Mouse (Mus musculus) testis, postnatal 14 days (tissue): ENCODE data around the gene Ehd1.
"Not testable (repeated sequence)": the region's sequence is repeated elsewhere in the genome, so short reads cannot be mapped to it uniquely, and the experiment has no call there.

ENCODE experiments used
- DNase-seq: peaks from one replicate; pipeline ENCODE4 v3.0.0; 2021; ENCODE audit warnings: low spot score

Gene Ehd1

DNA sequence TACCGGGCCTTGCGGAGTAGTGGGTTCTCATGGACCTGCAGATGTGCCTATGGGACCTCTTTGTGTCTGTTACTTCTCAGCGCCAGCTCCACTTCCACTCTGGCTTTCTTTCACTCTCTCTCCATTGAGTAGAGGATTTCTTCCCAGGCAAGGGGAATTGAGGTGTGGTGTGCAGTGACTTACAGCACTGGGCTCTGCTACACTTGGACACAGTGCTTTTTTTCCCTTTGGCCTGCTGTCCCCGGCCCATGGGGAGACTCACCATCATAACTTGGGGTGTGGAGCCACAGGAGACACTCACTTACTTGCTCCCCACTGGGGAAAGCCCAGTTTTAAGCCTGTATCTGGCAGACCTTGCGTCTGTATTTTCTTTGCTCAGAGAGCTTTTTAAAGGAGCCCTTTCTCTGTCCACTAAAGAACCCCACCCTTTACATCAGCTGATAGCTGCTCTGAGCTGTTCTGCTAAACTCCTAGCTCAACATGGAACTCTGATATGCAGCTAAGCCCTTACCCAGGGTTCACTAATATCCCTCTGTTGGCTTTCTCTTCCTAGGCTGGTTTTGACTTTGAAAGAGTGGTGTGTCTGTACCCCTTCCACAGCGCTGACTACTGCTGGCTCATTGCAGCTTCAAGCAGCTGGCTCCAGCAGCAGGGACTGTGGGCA lies 3.1 kb downstream of the Ehd1 start:
- no peak for DNase-seq

DNA sequence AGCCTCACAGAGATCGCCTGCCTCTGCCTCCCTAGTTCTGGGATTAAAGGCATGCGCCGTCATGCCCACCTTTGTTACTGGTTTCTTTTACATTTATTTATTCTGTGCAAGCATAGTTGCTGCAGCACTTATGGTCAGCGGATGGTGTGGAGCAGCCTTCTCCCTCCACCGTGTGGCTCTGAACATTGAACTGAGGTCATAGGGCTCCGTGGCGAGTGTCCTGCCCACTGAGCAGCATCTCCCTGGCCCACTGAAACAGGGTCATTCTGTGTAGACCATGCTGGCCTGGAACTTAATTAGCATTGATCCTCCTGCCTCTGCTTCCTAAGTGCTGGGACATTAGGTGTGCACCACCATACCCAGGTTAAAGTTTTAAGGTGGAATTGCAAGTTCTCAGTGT lies 4.0 kb downstream of the Ehd1 start:
- no peak for DNase-seq

DNA sequence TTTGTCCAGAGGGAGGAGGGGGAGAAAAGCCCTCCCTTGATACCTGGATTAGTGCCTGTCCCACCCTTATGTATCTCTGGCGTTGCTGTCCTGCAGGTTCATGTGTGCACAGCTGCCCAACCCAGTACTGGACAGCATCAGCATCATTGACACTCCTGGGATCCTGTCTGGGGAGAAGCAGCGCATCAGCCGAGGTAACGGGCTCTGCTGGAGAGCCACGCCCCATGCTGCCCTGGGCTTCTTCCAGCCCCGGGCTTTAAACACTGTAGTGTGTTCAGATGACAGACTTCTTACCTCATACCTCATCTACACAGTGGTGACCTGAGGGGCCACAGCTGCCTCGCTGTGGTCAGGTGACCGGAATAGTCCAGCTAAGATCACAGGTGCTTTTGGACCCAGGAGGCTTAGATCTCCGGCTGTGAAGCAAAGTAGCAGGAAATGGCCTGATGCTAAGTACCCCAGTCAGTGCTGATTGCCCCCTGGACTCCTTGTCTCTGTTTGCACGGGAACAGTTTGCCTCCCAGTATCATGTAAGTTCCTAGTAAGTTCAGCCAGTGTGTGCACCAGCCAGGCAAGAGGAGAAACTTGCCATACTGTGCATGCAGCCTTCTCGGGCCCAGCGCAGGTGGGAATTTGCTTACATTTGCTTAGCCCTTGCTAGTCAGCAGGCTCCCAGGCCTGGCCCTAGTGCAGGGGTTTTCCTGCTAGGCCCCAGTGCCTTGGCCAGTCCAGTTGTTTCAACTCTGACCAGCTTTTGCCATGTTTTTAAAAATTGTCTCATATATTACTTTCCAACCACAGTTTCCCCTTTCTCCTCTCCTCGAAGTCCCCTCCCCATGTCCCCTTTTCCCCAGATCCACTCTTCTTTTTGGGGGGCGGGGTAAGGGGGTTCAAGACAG lies 4.8 kb downstream of the Ehd1 start:
- no peak for DNase-seq

DNA sequence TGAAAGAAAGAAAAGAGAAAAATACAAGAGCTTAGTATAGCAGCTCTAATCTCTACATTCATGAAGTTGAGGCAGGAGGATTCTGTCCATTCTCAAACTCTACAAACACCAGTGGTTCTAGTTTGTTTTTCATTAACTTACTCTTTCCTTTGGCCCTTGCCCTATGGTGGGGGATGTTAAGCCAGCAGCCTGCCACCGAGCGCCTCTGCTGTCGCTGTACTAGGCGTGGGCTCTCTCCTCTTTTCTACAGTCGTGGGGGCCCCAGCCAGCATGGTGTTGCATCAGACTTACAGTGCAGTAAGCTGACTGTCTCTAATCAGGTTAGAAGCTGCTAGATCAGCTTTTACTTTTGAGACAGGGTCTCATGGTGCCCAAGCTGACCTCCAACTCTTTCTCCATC lies 6.5 kb downstream of the Ehd1 start:
- DNase-seq, result no peak

DNA sequence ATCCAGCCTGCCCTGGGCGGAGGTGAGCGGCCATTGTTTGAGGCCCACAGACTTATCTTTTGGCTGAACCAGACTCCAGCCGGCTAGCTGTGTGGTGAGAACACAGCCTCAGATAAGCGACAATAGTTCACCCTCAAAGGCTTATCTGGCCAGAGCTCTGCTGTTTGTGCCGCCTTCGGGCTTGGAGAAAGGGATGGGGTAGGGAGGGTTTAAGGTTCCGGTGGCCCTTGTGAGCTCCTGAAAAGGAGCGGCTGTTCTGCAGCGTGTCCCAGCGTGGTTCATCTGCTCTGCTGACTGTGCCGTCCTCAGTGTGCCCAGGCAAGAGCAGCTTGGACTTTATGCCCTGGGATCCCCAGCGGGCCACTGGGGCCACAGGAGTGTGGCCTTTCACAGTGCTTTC lies 8.0 kb downstream of the Ehd1 start:
- DNase-seq, result no peak

DNA sequence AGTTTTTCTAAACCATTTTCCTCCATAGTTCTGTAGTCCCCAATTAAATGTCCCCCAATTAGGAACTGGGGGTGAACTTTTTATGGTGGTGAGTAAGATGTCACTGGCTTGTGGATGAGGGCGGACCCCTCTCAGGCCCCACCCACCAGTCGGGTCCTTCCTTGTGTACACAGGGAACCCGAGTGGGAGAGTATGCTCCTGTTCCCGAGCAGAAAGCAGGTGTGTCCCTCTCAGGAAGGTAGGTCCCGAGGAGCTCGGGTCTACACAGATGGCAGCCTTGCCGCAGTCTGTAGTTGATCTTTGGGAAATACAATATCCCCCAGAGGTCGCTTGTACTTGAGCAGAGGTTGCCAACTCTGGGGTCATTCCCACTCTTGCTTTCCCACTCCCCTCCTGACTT lies 8.7 kb downstream of the Ehd1 start:
- no peak for DNase-seq

DNA sequence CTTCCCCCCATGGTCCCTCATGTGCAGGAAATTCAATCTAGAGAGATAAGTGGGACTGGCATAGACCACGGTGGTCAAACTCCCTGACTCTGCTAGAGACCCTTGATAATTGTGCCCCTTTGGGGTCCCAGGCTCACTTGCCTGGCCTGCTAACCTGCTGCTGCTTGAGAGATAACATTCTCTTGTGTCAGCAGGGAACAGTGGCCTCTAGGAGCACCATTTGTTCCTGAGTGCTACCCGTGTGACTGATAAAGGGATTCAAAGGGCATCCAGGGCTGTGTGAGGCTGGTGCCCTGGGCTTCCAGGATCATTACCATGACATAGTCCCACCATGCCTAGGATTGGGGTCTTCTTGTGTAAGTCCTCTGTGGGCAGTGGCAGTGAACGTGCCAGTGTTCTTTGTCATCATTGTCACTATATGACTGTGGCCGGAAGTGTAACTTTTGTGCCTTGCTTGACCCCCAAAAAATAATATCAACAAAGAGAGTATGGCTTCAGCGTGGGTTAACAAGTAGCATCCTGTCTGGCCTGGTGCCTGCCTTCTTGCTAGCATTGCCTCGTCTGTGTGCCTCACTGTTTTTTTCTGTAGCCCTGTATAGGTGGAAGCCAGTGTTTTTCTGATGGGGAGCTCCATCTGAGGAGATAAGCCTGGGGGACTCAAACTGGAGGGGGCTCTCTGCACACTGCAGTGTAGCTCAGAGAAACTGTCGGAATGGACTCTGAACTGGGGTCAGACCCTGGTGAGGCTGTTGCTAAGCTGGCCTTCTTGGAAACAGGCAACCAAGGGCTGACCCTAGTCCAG lies 9.3 kb downstream of the Ehd1 start:
- no peak for DNase-seq

DNA sequence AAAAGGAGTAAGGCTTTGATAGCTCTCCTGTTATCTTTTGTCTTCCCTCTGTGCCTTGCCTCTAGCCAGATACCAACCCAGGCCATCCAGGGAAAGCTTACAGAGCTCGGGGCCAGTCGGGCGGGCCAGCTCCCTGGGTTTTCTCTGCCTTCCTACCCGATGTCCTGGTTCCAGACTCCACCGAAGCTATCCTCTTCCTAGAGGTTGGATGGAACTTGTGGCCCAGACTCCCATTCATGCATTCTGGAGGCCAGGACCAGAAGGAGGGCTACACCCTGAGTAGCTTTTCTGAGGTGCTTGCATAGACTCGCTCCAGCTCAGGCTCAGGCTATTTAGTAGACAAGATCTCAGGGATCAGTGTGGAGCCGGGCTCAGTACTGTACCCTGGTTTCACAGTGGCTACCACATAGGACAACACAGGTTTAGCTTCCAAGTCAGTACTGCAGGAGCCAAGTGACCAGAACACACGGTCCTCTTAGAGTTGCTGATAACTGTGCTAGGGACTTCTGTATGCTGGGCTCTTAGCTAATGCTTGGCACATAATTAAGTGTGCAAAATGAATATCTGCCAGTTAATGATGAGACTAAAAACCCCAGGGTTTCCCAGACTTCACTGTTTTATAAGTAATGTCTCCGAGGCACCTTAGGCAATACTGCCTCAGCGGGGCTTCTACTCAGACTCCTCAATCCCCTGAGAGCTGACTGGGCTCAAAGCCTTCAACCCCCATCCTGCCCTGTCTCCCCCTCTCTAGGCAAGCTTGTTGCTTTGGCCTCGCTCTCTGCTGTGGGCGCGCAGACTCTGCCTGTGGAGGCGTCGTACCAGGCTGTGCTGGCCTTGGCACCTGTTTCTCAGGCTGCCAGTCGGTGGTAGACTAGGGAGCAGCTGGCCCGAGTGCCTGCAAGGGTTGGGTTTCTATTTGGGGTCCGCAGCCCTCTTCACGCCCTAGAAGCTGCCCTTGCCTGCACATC lies 10.2 kb downstream of the Ehd1 start:
- DNase-seq, result no peak

DNA sequence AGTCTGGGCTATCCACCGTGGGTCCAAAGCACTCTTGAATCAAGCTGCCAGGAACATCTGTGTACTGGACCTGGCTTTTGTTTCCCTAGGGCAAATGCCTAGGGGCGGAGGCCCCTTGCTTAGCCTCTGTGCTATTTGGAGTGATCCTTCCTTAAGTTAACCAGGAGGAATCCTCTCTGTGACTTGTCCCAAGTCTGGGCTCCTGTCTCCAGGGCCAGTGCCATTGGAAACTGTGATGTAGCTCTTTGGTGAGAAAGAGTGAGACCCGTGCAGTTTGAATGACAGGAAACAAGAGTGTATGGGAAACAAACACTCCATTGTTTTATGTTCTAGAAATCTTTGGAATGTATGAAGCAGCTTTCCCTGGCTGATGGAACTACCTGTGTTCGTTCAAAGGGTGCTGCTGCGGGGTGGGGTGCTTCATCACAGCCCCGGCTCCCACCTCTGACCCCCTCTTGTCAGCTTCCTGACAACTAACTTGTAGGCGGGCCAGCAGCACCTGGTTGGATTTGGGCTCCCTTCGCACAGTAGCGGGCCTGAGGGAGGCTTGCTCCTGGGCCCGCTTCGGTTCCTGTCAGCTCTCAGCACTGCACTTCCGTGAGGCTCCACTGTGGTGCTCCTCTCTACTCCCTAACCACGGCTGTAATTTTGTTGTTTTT lies 11.8 kb downstream of the Ehd1 start:
- DNase-seq, result no peak

DNA sequence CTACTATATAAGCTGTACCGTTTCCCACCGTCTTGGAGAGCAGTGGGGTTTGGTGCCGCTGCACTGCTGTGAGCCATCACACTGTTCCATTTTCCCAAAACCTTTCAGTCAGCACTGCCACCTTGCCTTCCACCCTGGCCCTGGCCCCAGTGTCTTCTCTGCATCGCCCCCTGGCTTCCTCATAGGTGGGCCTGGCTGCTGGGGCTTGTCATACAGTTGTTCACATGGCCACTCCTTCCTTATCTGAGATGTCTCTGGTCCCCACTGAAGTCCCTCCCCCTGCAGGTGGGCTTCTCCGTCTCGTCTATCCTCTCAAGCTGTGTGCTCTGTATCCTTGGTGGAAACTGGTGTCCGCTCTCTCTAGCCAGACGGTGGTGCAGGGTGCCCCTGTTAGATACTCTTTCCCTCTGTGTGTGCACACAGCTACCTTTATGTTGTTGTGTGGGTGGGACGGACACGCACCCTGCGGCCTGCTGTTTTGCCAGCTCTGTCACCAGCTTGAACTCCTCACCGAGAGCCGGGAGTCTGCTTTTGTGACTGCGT lies 13.2 kb downstream of the Ehd1 start:
- DNase-seq, result no peak

DNA sequence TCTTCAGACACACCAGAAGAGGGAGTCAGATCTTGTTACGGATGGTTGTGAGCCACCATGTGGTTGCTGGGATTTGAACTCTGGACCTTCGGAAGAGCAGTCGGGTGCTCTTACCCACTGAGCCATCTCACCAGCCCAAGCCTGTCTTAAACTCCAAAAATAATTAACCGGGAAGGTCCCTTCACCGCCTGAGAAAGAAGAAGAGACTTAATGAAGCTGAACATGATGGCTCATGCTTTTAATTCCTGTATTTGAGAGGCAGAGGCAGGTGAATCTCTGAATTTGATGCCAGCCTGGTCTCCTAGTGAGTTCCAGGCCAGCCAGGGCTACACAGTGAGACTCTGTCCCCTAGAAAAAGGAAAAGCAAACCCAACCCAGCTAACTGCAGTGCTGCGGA lies 14.2 kb downstream of the Ehd1 start:
- not testable (repeated sequence) for DNase-seq

DNA sequence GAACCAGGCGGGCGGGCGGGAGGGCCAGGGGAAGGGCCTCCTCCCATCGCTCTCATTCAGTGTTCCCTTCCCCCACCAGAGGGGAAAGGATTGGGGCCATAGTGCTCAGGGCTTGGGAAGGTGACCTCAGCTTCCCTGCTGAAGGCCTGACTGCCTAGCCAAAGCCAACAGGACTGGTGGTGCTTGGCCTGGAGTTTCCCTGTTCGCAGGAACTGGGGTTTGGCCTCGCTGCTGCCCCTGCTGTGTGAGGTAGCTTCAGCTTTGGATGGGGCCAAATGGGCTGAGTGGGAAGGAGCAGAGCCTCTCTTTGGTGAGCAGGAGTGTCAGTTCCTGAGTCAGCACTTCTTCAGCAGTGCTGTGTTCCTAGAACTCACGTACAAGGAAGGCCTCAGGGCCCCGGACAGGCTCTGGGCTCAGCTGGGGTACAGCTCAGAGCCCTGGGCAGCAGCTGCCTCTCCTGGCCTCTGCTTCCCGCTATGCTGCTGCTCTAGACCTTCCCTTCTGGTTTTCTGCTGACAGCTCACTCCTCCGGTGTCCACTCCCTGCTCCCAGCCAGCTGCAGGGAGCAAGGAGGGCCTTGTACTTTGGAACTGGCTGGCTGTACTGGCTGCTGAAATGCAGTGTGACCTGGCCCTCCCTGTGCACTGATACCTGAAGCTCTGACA lies 14.7 kb downstream of the Ehd1 start:
- no peak for DNase-seq

DNA sequence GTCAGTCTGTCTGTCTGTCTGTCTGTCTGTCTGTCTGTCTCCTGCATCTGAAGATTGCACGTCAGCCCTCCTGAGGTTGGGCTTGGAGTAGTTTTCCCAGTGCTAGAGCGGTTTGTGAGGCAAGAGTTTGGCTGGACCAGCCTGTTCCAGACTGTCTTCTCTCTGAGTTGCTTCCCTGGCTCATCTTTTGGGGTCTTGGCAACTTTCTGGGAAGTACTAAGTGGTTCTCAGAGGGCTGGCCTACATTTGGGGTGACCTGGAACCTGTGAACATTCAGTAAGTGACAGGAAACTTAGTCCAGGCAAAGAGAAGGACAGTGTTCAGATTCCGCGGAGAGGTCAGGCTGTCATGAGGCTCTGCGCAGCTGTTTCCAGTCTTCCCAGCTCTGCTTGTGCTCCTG lies 15.7 kb downstream of the Ehd1 start:
- DNase-seq, result no peak

DNA sequence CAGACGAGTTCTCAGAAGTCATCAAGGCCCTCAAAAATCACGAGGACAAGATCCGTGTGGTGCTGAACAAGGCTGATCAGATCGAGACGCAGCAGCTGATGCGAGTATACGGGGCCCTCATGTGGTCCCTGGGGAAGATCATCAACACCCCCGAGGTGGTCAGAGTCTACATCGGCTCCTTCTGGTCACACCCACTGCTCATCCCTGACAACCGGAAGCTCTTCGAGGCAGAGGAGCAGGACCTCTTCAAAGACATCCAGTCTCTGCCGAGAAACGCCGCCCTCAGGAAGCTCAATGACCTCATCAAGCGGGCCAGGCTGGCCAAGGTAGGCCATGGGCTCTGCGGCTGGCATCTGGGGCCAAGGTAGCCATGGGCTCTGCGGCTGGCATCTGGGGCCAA lies 17.8 kb downstream of the Ehd1 start:
- no peak for DNase-seq

DNA sequence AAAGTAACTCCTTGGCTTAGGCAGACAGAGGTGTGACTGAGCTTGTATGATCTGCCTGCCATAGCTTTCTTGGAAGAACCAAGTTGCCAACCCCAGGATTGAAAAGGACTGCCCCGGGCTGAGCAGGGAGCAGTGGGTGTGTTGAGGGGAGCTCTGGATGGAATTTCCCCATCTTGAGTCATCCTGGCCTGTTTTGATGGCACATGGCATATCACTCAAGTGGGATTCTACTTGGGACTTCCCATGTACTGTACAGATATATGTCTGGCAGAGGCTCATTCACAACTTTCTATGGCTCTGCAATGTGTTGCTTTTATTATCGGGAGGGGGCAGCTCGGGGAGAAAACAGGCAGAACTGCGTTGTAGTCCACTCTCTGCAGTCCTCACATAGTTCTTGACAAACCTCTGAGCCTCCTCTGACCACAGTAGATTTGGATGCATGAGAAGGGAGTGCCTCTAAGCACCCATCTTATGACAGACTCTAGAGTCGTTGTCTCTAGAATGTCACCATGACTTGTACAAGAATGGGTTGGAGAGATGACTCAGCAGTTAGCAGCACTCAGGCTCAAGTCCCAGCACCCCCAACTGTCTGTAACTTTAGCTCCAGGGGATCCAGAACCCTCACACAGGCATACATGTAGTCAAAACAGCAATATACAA lies 20.2 kb downstream of the Ehd1 start:
- DNase-seq, result no peak

DNA sequence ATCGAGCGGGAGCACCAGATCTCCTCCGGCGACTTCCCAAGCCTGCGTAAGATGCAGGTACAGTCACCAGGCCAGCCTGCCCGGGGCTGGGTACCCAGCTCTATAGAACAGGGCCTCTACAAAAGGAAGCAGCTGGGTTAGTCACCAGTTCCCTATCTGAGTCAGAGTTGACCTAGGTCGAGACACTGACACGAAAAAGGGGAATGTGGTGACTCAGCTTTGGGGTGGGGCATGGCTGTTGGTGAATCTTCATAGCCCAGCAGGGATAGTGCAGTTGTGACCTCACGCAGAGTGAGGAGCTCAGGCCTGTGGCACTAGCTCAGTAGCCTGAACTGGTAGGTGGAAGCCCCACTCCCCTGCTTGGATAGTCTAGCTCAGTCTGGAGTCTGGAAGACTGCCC lies 21.1 kb downstream of the Ehd1 start:
- no peak for DNase-seq

DNA sequence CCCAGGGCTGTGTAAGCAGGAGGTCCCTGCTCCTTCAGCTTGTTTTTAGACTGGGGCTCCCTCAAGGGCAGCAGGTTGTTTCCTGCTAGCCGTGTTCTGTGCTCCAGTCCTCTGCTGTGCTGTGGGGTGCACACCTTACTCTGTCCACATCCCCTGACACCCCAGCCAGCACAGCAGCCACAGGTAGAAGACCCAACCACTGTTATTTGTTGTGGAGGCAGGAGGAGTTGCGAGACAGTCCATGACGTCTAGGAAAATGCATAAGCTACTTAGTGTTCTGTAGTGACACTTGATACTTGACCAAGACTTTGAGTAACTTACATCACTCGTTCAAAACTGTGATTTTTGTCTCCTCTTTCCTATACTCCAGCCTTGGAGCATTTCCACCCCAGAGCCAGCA lies 22.5 kb downstream of the Ehd1 start:
- DNase-seq, result no peak

DNA sequence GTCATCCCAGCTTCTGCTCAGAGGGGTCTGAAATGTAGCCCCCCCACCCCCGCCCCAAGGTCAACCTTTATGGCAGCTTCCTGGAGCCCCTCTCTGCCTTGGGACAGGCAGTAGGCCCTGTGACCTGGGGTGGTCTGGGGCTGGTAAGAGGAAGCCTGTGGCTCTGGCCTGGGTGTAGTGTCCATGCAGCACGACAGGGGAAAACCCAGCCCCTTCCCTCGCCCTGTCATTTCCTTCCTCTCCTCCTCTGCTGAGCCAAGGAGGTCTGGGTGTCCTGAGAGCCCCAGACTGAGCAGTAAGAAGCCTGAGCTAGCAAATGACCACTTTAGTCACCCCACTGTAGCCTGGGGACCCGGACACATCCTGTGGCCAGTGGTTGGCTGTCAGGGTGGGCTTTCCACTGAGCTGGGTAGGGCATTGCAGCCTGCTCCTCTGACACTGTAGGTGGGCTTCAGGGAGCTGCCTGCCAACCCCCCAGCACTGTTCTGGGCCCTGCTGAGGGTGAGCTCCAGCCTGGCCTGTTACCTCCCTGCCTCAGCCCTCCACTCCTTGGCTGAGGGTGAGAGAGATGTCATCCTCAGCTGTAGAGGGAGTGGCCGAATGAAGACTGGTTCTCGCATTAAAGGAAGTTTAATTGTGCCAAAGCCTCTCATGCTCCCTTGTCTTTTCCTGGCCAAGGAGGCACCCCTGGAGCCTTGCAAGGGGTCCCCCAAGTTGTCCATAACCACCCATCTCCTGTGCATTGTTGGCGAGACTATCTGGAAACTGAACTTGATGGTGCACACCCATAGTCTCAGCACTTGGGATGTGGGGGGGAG lies 23.1 kb downstream of the Ehd1 start:
- no peak for DNase-seq

DNA sequence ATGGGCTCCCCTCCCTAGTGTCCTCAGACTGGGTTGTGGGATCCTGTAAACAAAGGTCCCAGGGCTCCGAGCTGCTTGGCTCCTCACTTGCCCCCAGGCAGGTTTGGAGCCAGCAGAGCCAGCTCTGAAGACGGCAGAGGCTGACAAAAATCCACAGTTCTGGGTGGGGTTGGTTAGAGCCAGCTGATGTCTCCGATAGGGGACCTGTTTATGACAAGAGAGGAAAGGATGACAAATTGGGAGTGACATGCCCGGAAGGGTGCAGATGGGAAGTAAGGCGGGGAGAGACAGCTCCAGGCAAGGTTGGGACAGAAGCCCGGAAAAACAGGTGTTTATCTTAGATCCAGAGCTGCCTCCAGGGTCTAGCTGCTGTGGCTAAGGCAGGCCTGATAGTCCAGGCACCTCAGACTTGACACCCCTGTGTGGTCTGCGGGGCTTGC lies 23.9 kb downstream of the Ehd1 start:
- DNase-seq, result no peak
